Mouse (Mus musculus) stomach, adult 2 months (tissue): ENCODE measurements around the gene Rcan1. TPM values are rescaled to one million over a fixed set of nuclear protein-coding genes. Genes with fewer than 3 reads are reported as not detected.

Source experiments
- polyA plus RNA-seq: library from polyadenylated mRNA; depleted of rRNA; stranded (reverse); fragments of >200 nt; gene quantifications from 2 replicates; pipeline ENCODE4 v1.2.3, GENCODE M21; 2012; rRNA removed

Rcan1 gene
- polyA plus RNA-seq = 6.5 and 9.1 TPM in 2 replicates

GRCm38 (mm10) chr16:92470706-92471105 lies at the start of gene Rcan1:
Rcan1 (minus strand) TSS chr16:92470867.

GRCm38 (mm10) chr16:92485436-92485835 lies 14.8 kb upstream of the Rcan1 start, which contains the start of gene Clic6:
Clic6 (plus strand) TSS chr16:92485736.

GRCm38 (mm10) chr16:92359229-92359628 lies 111.4 kb downstream of the Rcan1 start, which contains the start of gene Kcne1:
Kcne1 (minus strand) TSS chr16:92359468.

Other genes with a start within 250 kb of the Rcan1 start
- 7.5 and 11.4 TPM in 2 replicates for gene Kcne2, start 178.5 kb downstream of the Rcan1 start, polyA plus RNA-seq
- 27.6 and 29.1 TPM in 2 replicates for gene Smim11, start 169.6 kb downstream of the Rcan1 start, polyA plus RNA-seq
- gene Fam243, start 149.4 kb downstream of the Rcan1 start, polyA plus RNA-seq = not detected in 2 replicates
- 8.0 and 15.7 TPM in 2 replicates for gene Kcne1, start 111.4 kb downstream of the Rcan1 start, polyA plus RNA-seq
- 23.1 and 24.2 TPM in 2 replicates for gene Clic6, start 14.9 kb upstream of the Rcan1 start, polyA plus RNA-seq